In the genomic region with DNA sequence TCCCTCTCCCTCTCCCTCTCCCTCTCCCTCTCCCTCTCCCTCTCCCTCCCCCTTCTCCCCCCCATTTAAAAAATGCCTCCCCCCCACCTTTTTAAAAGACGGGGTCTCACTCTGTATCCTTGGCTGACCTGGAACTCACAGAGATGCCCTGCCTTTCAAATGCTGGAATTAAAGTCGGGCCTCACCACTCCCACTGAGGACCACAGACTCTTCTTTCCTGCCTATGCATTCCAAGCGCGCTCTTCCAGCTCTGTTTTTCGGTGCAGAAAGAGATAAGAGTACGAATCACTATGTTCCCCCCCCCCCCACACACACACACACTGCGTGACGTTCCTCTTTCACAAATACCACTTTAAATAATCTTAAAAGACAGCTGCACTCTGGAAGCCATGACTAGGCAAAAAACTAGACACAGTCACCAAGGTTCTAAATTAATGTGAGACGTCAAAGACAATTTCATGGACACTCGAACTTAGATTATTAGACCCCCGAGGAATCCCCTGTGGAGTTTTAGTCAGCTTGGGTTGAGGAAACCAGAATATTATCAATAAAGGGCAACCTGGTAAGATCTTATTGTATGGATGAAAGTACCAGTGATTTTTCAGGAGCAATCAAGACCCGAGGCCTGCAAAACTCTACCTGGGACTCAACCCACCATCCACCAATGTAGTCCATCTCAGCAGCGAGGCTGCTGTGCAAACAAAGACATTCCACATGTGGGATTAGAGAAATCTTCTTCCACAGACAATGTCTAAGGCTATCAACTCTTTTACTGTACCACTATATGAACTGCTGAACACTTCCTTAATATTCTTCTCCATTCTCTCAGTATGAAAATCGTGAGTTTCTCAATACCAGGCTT, we compare ENCODE assay signal across 10 mouse cellular contexts. TPM values are rescaled to one million over a fixed set of nuclear protein-coding genes. Genes with fewer than 3 reads are reported as not detected.
DNase-seq lines count a peak whose midpoint lies in the region; ATAC-seq and TF ChIP-seq lines count a peak whose summit lies in the region.
"Had no signal": no experiment of that assay in that cellular context is flagged by ENCODE, and none has a peak within 500 bp of the region (broad histone marks: within the 10 kb centered on the region; RNA-seq: fewer than 3 reads in every experiment).

No protein-coding gene starts in this region.

- no peak for TF ChIP-seq CTCF in liver, embryonic 14.5 days (IDR thresholded peaks at IDR 0.05; ENCODE audit: low read depth)
- TF ChIP-seq CTCF in cerebellum, adult 2 months (IDR thresholded peaks at IDR 0.05; ENCODE audit: borderline replicate concordance, insufficient read depth, low read depth, low read length) = no peak

- H3K4me1 ChIP-seq in heart, embryonic 13.5 days = peaks cover 49% of the 10 kb centered on the region
- peaks cover 23% of the 10 kb centered on the region for H3K4me1 ChIP-seq in embryonic facial prominence, embryonic 12.5 days
- peaks cover 0 to 43% of the 10 kb centered on the region in 2 experiments; a peak in 3 of 4 replicates for H3K4me1 ChIP-seq in liver, embryonic 14.5 days (replicated peaks; ENCODE audit: control insufficient read depth in 2 of 2, insufficient read depth in 2 of 2, low read length in 1 of 2)
- H3K4me1 ChIP-seq in cerebellum, adult 2 months (ENCODE audit: control insufficient read depth, insufficient read depth, low read length) = no peaks in the 10 kb centered on the region

- peak overlapping the region; percentile 71; the same call in 1 of the 2 replicates for H3K9ac ChIP-seq in heart, embryonic 13.5 days
- H3K9ac ChIP-seq in embryonic facial prominence, embryonic 12.5 days = no peak overlapping the region
- no peak overlapping the region for H3K9ac ChIP-seq in liver, embryonic 14.5 days (replicated peaks)

- H3K4me2 ChIP-seq in heart, embryonic 13.5 days = peak overlapping the region; percentile 62
- no peak overlapping the region for H3K4me2 ChIP-seq in embryonic facial prominence, embryonic 12.5 days (replicated peaks)
- peak overlapping the region; percentile 40 for H3K4me2 ChIP-seq in liver, embryonic 14.5 days (ENCODE audit: low read depth)

- peak overlapping the region; percentile 93 for H3K27ac ChIP-seq in heart, embryonic 13.5 days (replicated peaks)
- H3K27ac ChIP-seq in embryonic facial prominence, embryonic 12.5 days = peak overlapping the region; percentile 90
- H3K27ac ChIP-seq in liver, embryonic 14.5 days = peak overlapping the region; percentile 3
- no peak overlapping the region; the same call in 1 of the 2 replicates for H3K27ac ChIP-seq in cerebellum, adult 2 months (ENCODE audit: insufficient read depth, low read length)
- H3K27ac ChIP-seq: midbrain, embryonic 10.5 days had no signal

- H3K4me3 ChIP-seq in heart, embryonic 13.5 days = no peak overlapping the region
- no peak overlapping the region for H3K4me3 ChIP-seq in embryonic facial prominence, embryonic 12.5 days
- H3K4me3 ChIP-seq in liver, embryonic 14.5 days (ENCODE audit: insufficient read depth in 1 of 2, low read depth in 2 of 2, low read length in 2 of 2) = peak overlapping the region in 1 of 2 experiments; percentile 16; a peak in 2 of 4 replicates
- H3K4me3 ChIP-seq in cerebellum, adult 2 months (replicated peaks; ENCODE audit: insufficient read depth, low read depth, low read length) = no peak overlapping the region
- H3K4me3 ChIP-seq: midbrain, embryonic 10.5 days had no signal

- H3K9me3 ChIP-seq in heart, embryonic 13.5 days = no peaks in the 10 kb centered on the region
- no peaks in the 10 kb centered on the region for H3K9me3 ChIP-seq in embryonic facial prominence, embryonic 12.5 days
- H3K9me3 ChIP-seq in liver, embryonic 14.5 days (ENCODE audit: control insufficient read depth, low read length) = no peaks in the 10 kb centered on the region
- H3K9me3 ChIP-seq: midbrain, embryonic 10.5 days had no signal

- no peak for TF ChIP-seq EP300 in liver, embryonic 14.5 days (IDR thresholded peaks at IDR 0.05; ENCODE audit: low read depth)

- ATAC-seq in heart, embryonic 13.5 days (ENCODE audit: extremely low read depth, insufficient number of reproducible peaks, low FRiP score, low TSS enrichment) = no peak
- ATAC-seq in embryonic facial prominence, embryonic 12.5 days (ENCODE audit: insufficient number of reproducible peaks, insufficient read depth, low FRiP score, low TSS enrichment) = no peak
- ATAC-seq in liver, embryonic 14.5 days (ENCODE audit: insufficient read depth) = peak; percentile 46; the same call in 1 of the 2 replicates

- DNase-seq in heart, postnatal 4 days = no peak
- DNase-seq in 416B (ENCODE audit: low read depth) = peak; percentile 80
- peak in 1 of 3 experiments; percentile 50 for DNase-seq in liver, embryonic 14.5 days (ENCODE audit: low read depth in 3 of 3, low spot score in 3 of 3)
- DNase-seq in cerebellum, adult 2 months = no peak
- DNase-seq in layer of hippocampus, adult 9-10 months (ENCODE audit: low spot score) = no peak
- no peak for DNase-seq in cerebellum, adult 9-11 months
- DNase-seq: kidney, adult 8-10 months had no signal

- TF ChIP-seq POLR2A in cerebellum, adult 2 months (IDR thresholded peaks at IDR 0.05; ENCODE audit: borderline replicate concordance, insufficient read depth, low read length) = no peak

- H3K27me3 ChIP-seq in heart, embryonic 13.5 days (replicated peaks) = no peaks in the 10 kb centered on the region
- H3K27me3 ChIP-seq in embryonic facial prominence, embryonic 12.5 days = no peaks in the 10 kb centered on the region
- no peaks in the 10 kb centered on the region for H3K27me3 ChIP-seq in liver, embryonic 14.5 days (ENCODE audit: control insufficient read depth, insufficient read depth, low read length)
- H3K27me3 ChIP-seq in cerebellum, adult 2 months (ENCODE audit: control insufficient read depth, insufficient read depth, low read length) = no peaks in the 10 kb centered on the region

- WGBS in heart, embryonic 13.5 days = 45% methylated on average over 14 of the region's 14 CpGs
- 77% methylated on average over 14 of the region's 14 CpGs for WGBS in embryonic facial prominence, embryonic 12.5 days
- WGBS in liver, embryonic 14.5 days (ENCODE audit: insufficient replicate concordance) = 10% methylated on average over 14 of the region's 14 CpGs
- 59% methylated on average over 14 of the region's 14 CpGs for WGBS in cerebellum, adult 2 months

- no peaks in the 10 kb centered on the region for H3K36me3 ChIP-seq in heart, embryonic 13.5 days
- no peaks in the 10 kb centered on the region for H3K36me3 ChIP-seq in embryonic facial prominence, embryonic 12.5 days
- H3K36me3 ChIP-seq in liver, embryonic 14.5 days (replicated peaks; ENCODE audit: control insufficient read depth, insufficient read depth, low read depth) = no peaks in the 10 kb centered on the region
- H3K36me3 ChIP-seq: midbrain, embryonic 10.5 days had no signal

RNA-seq across cellular contexts. Expression of gene Arhgdib, which starts 2.1 kb away (rescaled TPM):
- 85.1 and 86.5 TPM in 2 replicates for polyA plus RNA-seq in heart, embryonic 13.5 days (2015; fragmentation: Nextera tagmentation; extraction: Ambion mirVana)
- 10 to 100 TPM; 33.6 to 39.4 TPM for total RNA-seq in heart, postnatal 4 days (2021)
- 51.1 and 58.5 TPM in 2 replicates for polyA plus RNA-seq in embryonic facial prominence, embryonic 12.5 days (2016; fragmentation: Nextera tagmentation; extraction: Ambion mirVana)
- 79.4 and 84.5 TPM in 2 replicates for polyA plus RNA-seq in liver, embryonic 14.5 days (2012; rRNA removed)
- polyA plus RNA-seq in liver, embryonic 14.5 days (2014; fragmentation: Nextera tagmentation; extraction: Ambion mirVana) = 108 and 122 TPM in 2 replicates
- polyA plus RNA-seq in cerebellum, adult 2 months (2012; rRNA removed) = 10.1 and 10.5 TPM in 2 replicates

RNA-seq across cellular contexts. Expression of gene Pde6h, which starts 15.9 kb away (rescaled TPM):
- 0.36 TPM in 1 of 2 replicates, not detected in the other for polyA plus RNA-seq in heart, embryonic 13.5 days (2015; fragmentation: Nextera tagmentation; extraction: Ambion mirVana)
- not detected for total RNA-seq in heart, postnatal 4 days (2021)
- not detected in 2 replicates for polyA plus RNA-seq in embryonic facial prominence, embryonic 12.5 days (2016; fragmentation: Nextera tagmentation; extraction: Ambion mirVana)
- polyA plus RNA-seq in liver, embryonic 14.5 days (2012; rRNA removed) = 0.01 TPM in 1 of 2 replicates, not detected in the other
- polyA plus RNA-seq in liver, embryonic 14.5 days (2014; fragmentation: Nextera tagmentation; extraction: Ambion mirVana) = not detected in 2 replicates
- 0.11 and 0.38 TPM in 2 replicates for polyA plus RNA-seq in cerebellum, adult 2 months (2012; rRNA removed)
- polyA plus RNA-seq: midbrain, embryonic 10.5 days had no signal

RNA-seq across cellular contexts. Expression of gene Erp27, which starts 17.6 kb away (rescaled TPM):
- polyA plus RNA-seq in heart, embryonic 13.5 days (2015; fragmentation: Nextera tagmentation; extraction: Ambion mirVana) = 0.80 and 0.96 TPM in 2 replicates
- total RNA-seq in heart, postnatal 4 days (2021) = under 1 TPM in 1 of 2 experiments, not detected in 1; 0.20 TPM
- 0.19 and 0.55 TPM in 2 replicates for polyA plus RNA-seq in embryonic facial prominence, embryonic 12.5 days (2016; fragmentation: Nextera tagmentation; extraction: Ambion mirVana)
- 0.06 and 0.08 TPM in 2 replicates for polyA plus RNA-seq in liver, embryonic 14.5 days (2012; rRNA removed)
- polyA plus RNA-seq in liver, embryonic 14.5 days (2014; fragmentation: Nextera tagmentation; extraction: Ambion mirVana) = 0.09 TPM in 1 of 2 replicates, not detected in the other
- 0.22 and 0.31 TPM in 2 replicates for polyA plus RNA-seq in cerebellum, adult 2 months (2012; rRNA removed)
- polyA plus RNA-seq: midbrain, embryonic 10.5 days had no signal
